Mouse (Mus musculus) E14TG2a.4 (cell line): Measurements from ENCODE around the gene Ppp1r16b.

ENCODE experiments used
- H3K27me3 ChIP-seq: 2 replicates; pipeline ENCODE4 v1.6.1; 2014; ENCODE audit warnings: low read length, control low read depth; ENCODE audit not compliant: insufficient read depth
- H3K36me3 ChIP-seq: 2 replicates; pipeline ENCODE4 v1.6.1; 2014; ENCODE audit warnings: low read length, control low read depth; ENCODE audit not compliant: insufficient read depth
- H3K4me1 ChIP-seq: replicated peaks from 2 replicates; pipeline ENCODE4 v1.6.1; 2014; ENCODE audit warnings: low read depth, low read length, control low read depth
- H3K4me3 ChIP-seq: replicated peaks from 2 replicates; pipeline ENCODE4 v1.5.1; 2014; ENCODE audit warnings: mild to moderate bottlenecking, low read length
- H3K9me3 ChIP-seq: 2 replicates; pipeline ENCODE4 v1.6.1; 2014; ENCODE audit warnings: low read length, control low read depth
- CTCF ChIP-seq: conservative IDR thresholded peaks from 2 replicates; pipeline ENCODE4 v1.5.1; 2014; ENCODE audit warnings: low read length
- NANOG ChIP-seq: IDR thresholded peaks from 2 replicates; pipeline ENCODE4 v1.6.1; 2014; ENCODE audit warnings: borderline replicate concordance, low read length, mixed read lengths
- POU5F1 ChIP-seq: IDR thresholded peaks from 2 replicates; pipeline ENCODE4 v1.6.1; 2014; ENCODE audit warnings: low read length, borderline replicate concordance

Ppp1r16b gene

DNA sequence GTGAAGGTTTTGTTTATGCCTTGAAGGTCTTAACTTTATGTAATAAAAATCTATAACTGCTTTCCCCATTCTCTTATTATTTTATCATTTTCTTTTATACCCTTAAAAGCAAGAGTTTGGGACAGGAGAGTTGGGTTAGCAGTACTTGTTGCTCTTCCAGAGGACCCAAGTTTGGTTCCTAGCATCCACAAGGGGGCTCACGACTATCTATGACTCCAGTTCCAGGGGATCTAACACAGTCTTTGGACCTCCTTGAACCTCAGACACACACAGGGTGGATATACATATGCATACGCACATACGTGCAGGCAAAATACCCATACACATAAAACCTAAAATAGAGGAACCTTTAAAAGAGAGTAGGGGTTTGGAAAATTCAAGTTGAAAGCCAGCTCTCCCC lies 39.5 kb downstream of the Ppp1r16b start:
- Histone ChIP-seq H3K36me3 (no peaks in the 10 kb centered on the region), H3K9me3 (no peaks in the 10 kb centered on the region), H3K27me3 (peaks cover 15% of the 10 kb centered on the region; the same call in 1 of the 2 replicates), H3K4me3 (no peak overlapping the region), H3K4me1 (no peaks in the 10 kb centered on the region)
- TF ChIP-seq POU5F1 (no peak), NANOG (no peak), CTCF (no peak)

GRCm38 (mm10) chr2:158705529-158705928 lies 40.3 kb downstream of the Ppp1r16b start:
- H3K4me3 ChIP-seq: no peak overlapping the region
- H3K36me3 ChIP-seq: no peaks in the 10 kb centered on the region
- no peaks in the 10 kb centered on the region for H3K4me1 ChIP-seq
- H3K27me3 ChIP-seq: peaks cover 15% of the 10 kb centered on the region; the same call in 1 of the 2 replicates
- no peak for TF ChIP-seq NANOG
- TF ChIP-seq CTCF: no peak
- no peak for TF ChIP-seq POU5F1
- no peaks in the 10 kb centered on the region for H3K9me3 ChIP-seq

GRCm38 (mm10) chr2:158706704-158707408 lies 41.7 kb downstream of the Ppp1r16b start:
- Histone ChIP-seq H3K27me3 (peaks cover 15% of the 10 kb centered on the region; the same call in 1 of the 2 replicates), H3K4me1 (no peaks in the 10 kb centered on the region), H3K9me3 (no peaks in the 10 kb centered on the region), H3K36me3 (no peaks in the 10 kb centered on the region), H3K4me3 (no peak overlapping the region)
- TF ChIP-seq POU5F1: no peak
- no peak for TF ChIP-seq NANOG
- no peak for TF ChIP-seq CTCF

GRCm38 (mm10) chr2:158708121-158708520 lies 42.9 kb downstream of the Ppp1r16b start:
- Histone ChIP-seq H3K27me3 (peaks cover 14% of the 10 kb centered on the region; the same call in 1 of the 2 replicates), H3K36me3 (no peaks in the 10 kb centered on the region), H3K4me3 (no peak overlapping the region), H3K9me3 (no peaks in the 10 kb centered on the region), H3K4me1 (peaks cover 4% of the 10 kb centered on the region; the same call in 1 of the 2 replicates)
- TF ChIP-seq POU5F1: no peak
- TF ChIP-seq CTCF: no peak
- TF ChIP-seq NANOG: no peak

DNA sequence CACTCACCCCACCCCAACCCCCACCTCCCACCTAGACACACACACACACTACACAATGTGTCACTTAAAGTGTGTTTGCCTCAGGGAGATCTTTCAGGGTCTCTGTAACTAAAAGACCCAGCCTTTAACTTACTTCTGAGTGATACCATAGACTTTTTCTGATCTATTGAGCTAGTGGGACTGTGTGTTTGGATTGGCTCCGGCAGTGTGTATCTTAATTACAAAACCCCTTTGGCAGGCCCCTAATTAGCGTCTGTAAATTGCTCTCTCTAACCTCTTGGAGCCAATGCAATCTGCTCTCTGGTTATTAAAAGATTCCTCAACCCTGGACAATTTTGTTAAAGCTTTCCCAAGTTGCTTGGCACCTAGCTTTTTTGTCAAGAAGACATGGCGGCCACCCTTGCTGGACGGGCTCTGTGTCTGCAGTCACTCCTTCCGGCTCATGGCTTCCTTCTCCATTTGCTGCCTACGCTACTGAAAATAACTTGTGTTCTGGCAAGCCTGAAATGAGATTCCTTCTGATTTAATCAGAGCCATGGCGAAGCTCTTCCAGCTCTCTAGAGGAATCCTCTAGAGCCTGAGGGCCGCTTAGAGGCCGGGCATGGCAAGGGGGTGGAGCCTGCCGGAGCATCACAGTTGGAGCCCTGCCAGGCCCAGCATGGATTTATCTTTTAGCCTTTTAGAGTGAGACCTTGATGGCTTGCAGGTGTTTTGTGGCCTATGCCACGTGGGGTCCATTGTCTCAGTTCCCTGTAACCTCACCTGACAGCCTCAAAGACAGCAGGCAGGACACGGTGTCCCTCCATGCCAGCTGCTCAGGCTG lies 46.9 kb downstream of the Ppp1r16b start:
- Histone ChIP-seq H3K27me3 (peaks cover 10% of the 10 kb centered on the region; the same call in 1 of the 2 replicates), H3K36me3 (no peaks in the 10 kb centered on the region), H3K4me1 (peaks cover 4% of the 10 kb centered on the region; the same call in 1 of the 2 replicates), H3K4me3 (no peak overlapping the region), H3K9me3 (no peaks in the 10 kb centered on the region)
- TF ChIP-seq NANOG (no peak), POU5F1 (no peak), CTCF (no peak)

- Histone ChIP-seq H3K4me3 (no peak overlapping the region), H3K36me3 (no peaks in the 10 kb centered on the region), H3K9me3 (no peaks in the 10 kb centered on the region), H3K27me3 (peaks cover 2% of the 10 kb centered on the region; the same call in 1 of the 2 replicates), H3K4me1 (peaks cover 4% of the 10 kb centered on the region; the same call in 1 of the 2 replicates)
- no peak for TF ChIP-seq NANOG
- no peak for TF ChIP-seq POU5F1
- no peak for TF ChIP-seq CTCF
Observed at GRCm38 (mm10) chr2:158714826-158715225, 49.6 kb downstream of the Ppp1r16b start.

DNA sequence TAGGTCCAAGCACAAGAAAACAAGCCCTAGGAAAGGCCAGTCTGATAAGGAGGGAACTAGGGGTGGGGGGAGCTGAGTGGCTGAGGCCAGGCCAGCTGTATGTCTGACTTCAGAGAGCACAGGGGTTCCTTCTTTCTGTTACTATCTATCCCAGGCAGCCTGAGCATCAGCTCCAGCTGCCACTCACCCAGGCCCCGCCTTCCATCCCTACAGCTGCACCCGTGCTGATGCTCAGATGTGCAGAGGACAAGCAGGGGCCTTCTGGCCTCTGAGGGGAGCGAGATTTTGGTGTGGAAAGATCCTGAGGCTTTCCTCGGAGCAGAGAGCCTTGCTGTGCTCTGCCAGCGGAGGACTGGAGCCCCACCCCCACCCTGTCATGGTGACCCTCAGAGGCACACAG lies 50.9 kb downstream of the Ppp1r16b start:
- Histone ChIP-seq H3K36me3 (no peaks in the 10 kb centered on the region), H3K27me3 (peaks cover 2% of the 10 kb centered on the region; the same call in 1 of the 2 replicates), H3K4me3 (no peak overlapping the region), H3K4me1 (peaks cover 6% of the 10 kb centered on the region), H3K9me3 (no peaks in the 10 kb centered on the region)
- no peak for TF ChIP-seq NANOG
- no peak for TF ChIP-seq POU5F1
- no peak for TF ChIP-seq CTCF
